Mouse (Mus musculus) C2C12 (cell line): ENCODE results near the gene Mms19.

Experiments used
- CEBPB ChIP-seq: IDR thresholded peaks from one replicate; pipeline ENCODE4 v1.6.1; 2011; ENCODE audit warnings: low read depth, mild to moderate bottlenecking, control low read depth, moderate library complexity
- CTCF ChIP-seq: IDR thresholded peaks from one replicate; pipeline ENCODE4 v1.5.1; 2011; ENCODE audit not compliant: control insufficient read depth, insufficient read depth, insufficient read length
- FOSL1 ChIP-seq: IDR thresholded peaks from one replicate; pipeline ENCODE4 v1.8.0; 2011; ENCODE audit warnings: mild to moderate bottlenecking, low read length; ENCODE audit not compliant: poor library complexity, insufficient read depth, severe bottlenecking
- MYOD1 ChIP-seq: IDR thresholded peaks from one replicate; pipeline ENCODE4 v1.6.1; 2011; ENCODE audit warnings: low read depth; ENCODE audit not compliant: control insufficient read depth, insufficient read length

DNA sequence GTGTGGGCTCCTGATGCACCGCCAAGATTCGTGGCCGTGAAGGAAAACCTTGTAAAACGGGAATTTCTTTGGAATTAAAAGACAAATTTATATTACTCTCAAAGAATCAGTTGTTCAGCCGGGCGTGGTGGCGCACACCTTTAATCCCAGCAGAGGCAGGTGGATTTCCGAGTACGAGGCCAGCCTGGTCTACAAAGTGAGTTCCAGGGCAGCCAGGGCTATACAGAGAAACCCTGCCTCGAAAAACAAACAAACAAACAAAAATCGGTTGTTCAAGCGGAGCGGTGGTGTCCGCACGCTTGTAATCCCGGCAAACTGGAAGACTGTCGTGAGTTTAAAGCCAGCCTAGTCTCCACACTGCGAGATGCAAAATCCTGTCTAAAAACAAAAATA lies 84.6 kb downstream of the Mms19 start:
- TF ChIP-seq CTCF (no peak), MYOD1 (no peak), FOSL1 (no peak), CEBPB (no peak)
